Mouse (Mus musculus): ENCODE data around the gene Cbs. TPM values are rescaled to one million over a fixed set of nuclear protein-coding genes. Genes with fewer than 3 reads are reported as not detected.

Gene Cbs
- polyA plus RNA-seq, 1 experiment = 35.1 TPM

Other genes starting within 250 kb of the Cbs start
- 24.8 and 30.3 TPM in 2 replicates for gene Wdr4, start 117.3 kb downstream of the Cbs start, polyA plus RNA-seq (2012; rRNA removed)
- gene Ndufv3, start 117.1 kb downstream of the Cbs start, polyA plus RNA-seq (2012; rRNA removed) = 313 and 363 TPM in 2 replicates
- gene Pknox1, start 72.5 kb downstream of the Cbs start, polyA plus RNA-seq (2012; rRNA removed) = 27.2 and 31.0 TPM in 2 replicates
- gene U2af1, start 21.7 kb upstream of the Cbs start, polyA plus RNA-seq (2012; rRNA removed) = 159 and 172 TPM in 2 replicates
- 0.20 TPM in 1 of 2 replicates, not detected in the other for gene Cryaa, start 40.6 kb upstream of the Cbs start, polyA plus RNA-seq (2012; rRNA removed)
- 14.1 and 18.7 TPM in 2 replicates for gene Sik1, start 218.6 kb upstream of the Cbs start, polyA plus RNA-seq (2012; rRNA removed)

Data from frontal cortex, adult 2 months (tissue).